Mouse (Mus musculus): ENCODE data around the gene Pet117. TPM values are rescaled to one million over a fixed set of nuclear protein-coding genes. Genes with fewer than 3 reads are reported as not detected.
A peak's percentile ranks its signal among the peaks of the same experiment; 100 is the strongest.

The Pet117 gene
- polyA plus RNA-seq, 1 experiment from 2014 or later = 2.9 TPM

- Histone ChIP-seq H3K4me1 (ENCODE audit: control insufficient read depth, insufficient read depth, low read length) (no peaks in the 10 kb centered on the region), H3K27ac (ENCODE audit: low read length) (peak overlapping the region; percentile 35; the same call in 1 of the 2 replicates), H3K4me2 (ENCODE audit: low read depth, low read length) (no peak overlapping the region), H3K36me3 (ENCODE audit: control insufficient read depth, insufficient read depth) (peaks cover 68% of the 10 kb centered on the region), H3K27me3 (ENCODE audit: control insufficient read depth, insufficient read depth, low read length) (no peaks in the 10 kb centered on the region), H3K4me3 (ENCODE audit: low read length) (no peak overlapping the region), H3K9me3 (replicated peaks; ENCODE audit: control insufficient read depth, low read length) (no peaks in the 10 kb centered on the region; the same call in 1 of the 2 replicates), H3K9ac (ENCODE audit: low read length) (no peak overlapping the region)
- 60% methylated on average over 6 of the region's 6 CpGs for WGBS
- no peak for ATAC-seq (replicated peaks; ENCODE audit: extremely low read depth, insufficient read depth, low FRiP score)
Observed at GRCm38 (mm10) chr2:144400659-144401058, 31.9 kb downstream of the Pet117 start.

- Histone ChIP-seq H3K9me3 (replicated peaks; ENCODE audit: control insufficient read depth, low read length) (no peaks in the 10 kb centered on the region), H3K36me3 (ENCODE audit: control insufficient read depth, insufficient read depth) (peaks cover 49% of the 10 kb centered on the region), H3K27ac (ENCODE audit: low read length) (no peak overlapping the region), H3K4me2 (ENCODE audit: low read depth, low read length) (no peak overlapping the region), H3K27me3 (ENCODE audit: control insufficient read depth, insufficient read depth, low read length) (no peaks in the 10 kb centered on the region), H3K4me3 (ENCODE audit: low read length) (no peak overlapping the region), H3K9ac (ENCODE audit: low read length) (no peak overlapping the region), H3K4me1 (ENCODE audit: control insufficient read depth, insufficient read depth, low read length) (no peaks in the 10 kb centered on the region)
- 87% methylated on average over 4 of the region's 4 CpGs for WGBS
- ATAC-seq (replicated peaks; ENCODE audit: extremely low read depth, insufficient read depth, low FRiP score) = no peak
Observed at GRCm38 (mm10) chr2:144409037-144409436, 40.2 kb downstream of the Pet117 start.

- ATAC-seq (replicated peaks; ENCODE audit: extremely low read depth, insufficient read depth, low FRiP score) = no peak
- WGBS = 80% methylated on average over 3 of the region's 3 CpGs
- no peak overlapping the region for H3K9ac ChIP-seq (ENCODE audit: low read length)
- H3K36me3 ChIP-seq (ENCODE audit: control insufficient read depth, insufficient read depth) = peaks cover 36% of the 10 kb centered on the region
- no peaks in the 10 kb centered on the region for H3K9me3 ChIP-seq (replicated peaks; ENCODE audit: control insufficient read depth, low read length)
- H3K4me3 ChIP-seq (ENCODE audit: low read length) = no peak overlapping the region
- no peak overlapping the region for H3K27ac ChIP-seq (ENCODE audit: low read length)
- no peak overlapping the region for H3K4me2 ChIP-seq (ENCODE audit: low read depth, low read length)
- H3K27me3 ChIP-seq (ENCODE audit: control insufficient read depth, insufficient read depth, low read length) = no peaks in the 10 kb centered on the region
- H3K4me1 ChIP-seq (ENCODE audit: control insufficient read depth, insufficient read depth, low read length) = no peaks in the 10 kb centered on the region
Observed at GRCm38 (mm10) chr2:144410603-144411002, 41.8 kb downstream of the Pet117 start.

GRCm38 (mm10) chr2:144414646-144415045 is 45.9 kb downstream of the Pet117 start:
- Histone ChIP-seq H3K27ac (ENCODE audit: low read length) (no peak overlapping the region), H3K4me2 (ENCODE audit: low read depth, low read length) (no peak overlapping the region), H3K9me3 (replicated peaks; ENCODE audit: control insufficient read depth, low read length) (no peaks in the 10 kb centered on the region), H3K36me3 (ENCODE audit: control insufficient read depth, insufficient read depth) (peaks cover 2% of the 10 kb centered on the region; the same call in 1 of the 2 replicates), H3K27me3 (ENCODE audit: control insufficient read depth, insufficient read depth, low read length) (no peaks in the 10 kb centered on the region), H3K4me1 (ENCODE audit: control insufficient read depth, insufficient read depth, low read length) (no peaks in the 10 kb centered on the region), H3K4me3 (ENCODE audit: low read length) (no peak overlapping the region), H3K9ac (ENCODE audit: low read length) (no peak overlapping the region)
- ATAC-seq (replicated peaks; ENCODE audit: extremely low read depth, insufficient read depth, low FRiP score) = no peak
- WGBS = 85% methylated on average over 1 of the region's 1 CpGs

GRCm38 (mm10) chr2:144416859-144417258 is 48.1 kb downstream of the Pet117 start:
- Histone ChIP-seq H3K9ac (ENCODE audit: low read length) (no peak overlapping the region), H3K9me3 (replicated peaks; ENCODE audit: control insufficient read depth, low read length) (no peaks in the 10 kb centered on the region), H3K27ac (ENCODE audit: low read length) (no peak overlapping the region), H3K4me3 (ENCODE audit: low read length) (no peak overlapping the region), H3K4me2 (ENCODE audit: low read depth, low read length) (no peak overlapping the region), H3K36me3 (ENCODE audit: control insufficient read depth, insufficient read depth) (peaks cover 2% of the 10 kb centered on the region; the same call in 1 of the 2 replicates), H3K27me3 (ENCODE audit: control insufficient read depth, insufficient read depth, low read length) (no peaks in the 10 kb centered on the region), H3K4me1 (ENCODE audit: control insufficient read depth, insufficient read depth, low read length) (no peaks in the 10 kb centered on the region)
- WGBS = 46% methylated on average over 8 of the region's 8 CpGs
- no peak for ATAC-seq (replicated peaks; ENCODE audit: extremely low read depth, insufficient read depth, low FRiP score)

- no peak for ATAC-seq (replicated peaks; ENCODE audit: extremely low read depth, insufficient read depth, low FRiP score)
- H3K4me3 ChIP-seq (ENCODE audit: low read length) = no peak overlapping the region
- 31% methylated on average over 2 of the region's 2 CpGs for WGBS
- H3K9me3 ChIP-seq (replicated peaks; ENCODE audit: control insufficient read depth, low read length) = no peaks in the 10 kb centered on the region
- H3K27ac ChIP-seq (ENCODE audit: low read length) = no peak overlapping the region
- no peak overlapping the region for H3K9ac ChIP-seq (ENCODE audit: low read length)
- no peak overlapping the region for H3K4me2 ChIP-seq (ENCODE audit: low read depth, low read length)
- H3K4me1 ChIP-seq (ENCODE audit: control insufficient read depth, insufficient read depth, low read length) = no peaks in the 10 kb centered on the region
- no peaks in the 10 kb centered on the region for H3K36me3 ChIP-seq (ENCODE audit: control insufficient read depth, insufficient read depth)
- no peaks in the 10 kb centered on the region for H3K27me3 ChIP-seq (ENCODE audit: control insufficient read depth, insufficient read depth, low read length)
Observed at GRCm38 (mm10) chr2:144418062-144418461, 49.3 kb downstream of the Pet117 start.

GRCm38 (mm10) chr2:144422094-144422675 is 53.4 kb downstream of the Pet117 start:
- no peaks in the 10 kb centered on the region for H3K9me3 ChIP-seq (replicated peaks; ENCODE audit: control insufficient read depth, low read length)
- no peak overlapping the region for H3K4me2 ChIP-seq (ENCODE audit: low read depth, low read length)
- no peak; the same call in 1 of the 2 replicates for ATAC-seq (replicated peaks; ENCODE audit: extremely low read depth, insufficient read depth, low FRiP score)
- H3K27ac ChIP-seq (ENCODE audit: low read length) = no peak overlapping the region
- no peaks in the 10 kb centered on the region for H3K4me1 ChIP-seq (ENCODE audit: control insufficient read depth, insufficient read depth, low read length)
- H3K9ac ChIP-seq (ENCODE audit: low read length) = no peak overlapping the region
- no peaks in the 10 kb centered on the region for H3K27me3 ChIP-seq (ENCODE audit: control insufficient read depth, insufficient read depth, low read length)
- 64% methylated on average over 10 of the region's 10 CpGs for WGBS
- H3K36me3 ChIP-seq (ENCODE audit: control insufficient read depth, insufficient read depth) = no peaks in the 10 kb centered on the region
- no peak overlapping the region for H3K4me3 ChIP-seq (ENCODE audit: low read length)

Other genes with a start within 250 kb of the Pet117 start
- gene Mgme1, start 98.3 kb upstream of the Pet117 start, polyA plus RNA-seq (2015; fragmentation: Nextera tagmentation; extraction: Ambion mirVana) = 26.0 and 28.0 TPM in 2 replicates
- gene Snx5, start 98.1 kb upstream of the Pet117 start, polyA plus RNA-seq (2015; fragmentation: Nextera tagmentation; extraction: Ambion mirVana) = 79.2 and 95.3 TPM in 2 replicates
- 0.14 and 0.76 TPM in 2 replicates for gene Ovol2, start 36.9 kb upstream of the Pet117 start, polyA plus RNA-seq (2015; fragmentation: Nextera tagmentation; extraction: Ambion mirVana)
- gene Kat14, start within 50 bp of the Pet117 start, polyA plus RNA-seq (2015; fragmentation: Nextera tagmentation; extraction: Ambion mirVana) = 27.2 and 28.0 TPM in 2 replicates
- gene Dzank1, start 158.4 kb downstream of the Pet117 start, polyA plus RNA-seq (2015; fragmentation: Nextera tagmentation; extraction: Ambion mirVana) = 0.60 and 1.5 TPM in 2 replicates
- 18.4 and 20.8 TPM in 2 replicates for gene Polr3f, start 158.7 kb downstream of the Pet117 start, polyA plus RNA-seq (2015; fragmentation: Nextera tagmentation; extraction: Ambion mirVana)
- 50.8 and 54.0 TPM in 2 replicates for gene Rbbp9, start 181.9 kb downstream of the Pet117 start, polyA plus RNA-seq (2015; fragmentation: Nextera tagmentation; extraction: Ambion mirVana)
- gene Sec23b, start 187.2 kb downstream of the Pet117 start, polyA plus RNA-seq (2015; fragmentation: Nextera tagmentation; extraction: Ambion mirVana) = 51.9 and 52.1 TPM in 2 replicates
- gene Smim26, start 225.1 kb downstream of the Pet117 start, polyA plus RNA-seq (2015; fragmentation: Nextera tagmentation; extraction: Ambion mirVana) = 46.4 and 47.1 TPM in 2 replicates
- gene Dtd1, start 230.9 kb downstream of the Pet117 start, polyA plus RNA-seq (2015; fragmentation: Nextera tagmentation; extraction: Ambion mirVana) = 28.6 and 31.6 TPM in 2 replicates

Data from heart, embryonic 16.5 days (tissue).